Mouse (Mus musculus) spleen, adult 2 months (tissue): ENCODE results near the gene Rab11a.

ENCODE experiments used
- CTCF ChIP-seq: fragments of 200-500 bp; IDR thresholded peaks from 2 replicates; pipeline ENCODE4 v1.5.1; 2011; ENCODE audit warnings: mild to moderate bottlenecking, inconsistent platforms; ENCODE audit not compliant: insufficient read depth, insufficient read length, insufficient replicate concordance; ENCODE audit errors: extremely low read depth
- POLR2A ChIP-seq: fragments of 200-500 bp; IDR thresholded peaks from 2 replicates; pipeline ENCODE4 v1.6.1; 2011; ENCODE audit warnings: low read depth, low read length, inconsistent platforms

GRCm38 (mm10) chr9:64719526-64720163 lies 17.9 kb downstream of the Rab11a start:
- TF ChIP-seq CTCF (no peak), POLR2A (no peak)
